Mouse (Mus musculus): ENCODE data around the gene Cyyr1. TPM values are rescaled to one million over a fixed set of nuclear protein-coding genes. Genes with fewer than 3 reads are reported as not detected.

The Cyyr1 gene
- total RNA-seq, 2 experiments from 2014 or later = 5.0 to 5.8 TPM

GRCm38 (mm10) chr16:85527743-85528620 lies 25.2 kb downstream of the Cyyr1 start:
- no peak for DNase-seq (ENCODE audit: extremely low spot score in 1 of 2, low spot score in 2 of 2)
- intact Hi-C loops (cut with DNase I) = no loop called here
- TF ChIP-seq CTCF (IDR thresholded peaks at IDR 0.05) = no peak; the same call in 1 of the 2 replicates
- Histone ChIP-seq H3K27ac (no peak overlapping the region), H3K4me3 (no peak overlapping the region)

- intact Hi-C loops (cut with DNase I) = no loop called here
- Histone ChIP-seq H3K4me3 (no peak overlapping the region), H3K27ac (no peak overlapping the region)
- no peak for TF ChIP-seq CTCF (IDR thresholded peaks at IDR 0.05)
- no peak for DNase-seq (ENCODE audit: extremely low spot score in 1 of 2, low spot score in 2 of 2)
Measured at GRCm38 (mm10) chr16:85524589-85524988, 28.6 kb downstream of the Cyyr1 start.

DNA sequence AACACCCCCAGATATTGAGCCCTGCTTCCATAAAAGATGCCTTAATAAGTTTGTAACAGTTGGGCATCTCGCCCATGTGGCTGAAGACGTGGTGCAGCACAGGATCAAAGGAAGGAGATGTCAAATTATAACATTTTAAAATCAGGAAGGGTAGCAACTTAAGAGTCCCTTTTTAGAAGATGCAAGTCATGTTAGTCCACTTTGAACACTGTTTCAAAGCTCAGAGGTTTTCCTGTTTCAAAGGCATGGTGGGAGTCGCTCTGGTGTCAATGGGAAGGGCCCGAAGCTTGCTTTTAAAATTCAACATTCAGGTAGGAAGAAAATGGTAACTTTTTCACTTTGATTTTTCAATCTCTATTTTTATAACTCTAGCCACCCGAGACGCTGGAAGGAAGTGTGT lies 45.9 kb downstream of the Cyyr1 start:
- Histone ChIP-seq H3K4me3 (no peak overlapping the region), H3K27ac (no peak overlapping the region)
- TF ChIP-seq CTCF (IDR thresholded peaks at IDR 0.05) = no peak
- intact Hi-C loops (cut with DNase I) = no loop called here
- DNase-seq (ENCODE audit: extremely low spot score in 1 of 2, low spot score in 2 of 2) = no peak

GRCm38 (mm10) chr16:85505108-85505507 lies 48.1 kb downstream of the Cyyr1 start:
- DNase-seq (ENCODE audit: extremely low spot score in 1 of 2, low spot score in 2 of 2) = no peak
- TF ChIP-seq CTCF (IDR thresholded peaks at IDR 0.05) = no peak
- Histone ChIP-seq H3K4me3 (no peak overlapping the region), H3K27ac (no peak overlapping the region)
- intact Hi-C loops (cut with DNase I) = no loop called here

- intact Hi-C loops (cut with DNase I) = no loop called here
- no peak overlapping the region for H3K27ac ChIP-seq
- H3K4me3 ChIP-seq = no peak overlapping the region
- TF ChIP-seq CTCF (IDR thresholded peaks at IDR 0.05) = no peak
- no peak for DNase-seq (ENCODE audit: extremely low spot score in 1 of 2, low spot score in 2 of 2)
Measured at GRCm38 (mm10) chr16:85503416-85503815, 49.8 kb downstream of the Cyyr1 start.

DNA sequence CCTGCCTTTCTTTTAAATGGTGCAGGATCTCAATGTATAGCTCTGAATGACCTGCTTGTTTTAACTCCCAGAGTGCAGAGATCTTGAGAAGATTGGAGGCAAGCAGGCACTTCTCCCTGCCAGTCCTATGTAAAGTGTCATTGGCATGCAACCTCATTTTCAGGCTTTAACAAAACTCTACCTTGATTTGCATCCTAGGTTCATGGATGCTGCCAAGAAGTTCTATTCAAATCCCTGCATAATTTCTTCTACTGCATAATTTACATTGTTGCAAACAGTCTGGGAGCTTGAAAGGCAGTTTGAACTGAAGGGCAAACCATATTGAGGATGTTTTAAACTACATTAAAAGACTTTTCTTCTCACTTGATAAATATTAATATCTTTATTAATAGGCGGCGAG lies 57.4 kb downstream of the Cyyr1 start:
- intact Hi-C loops (cut with DNase I) = no loop called here
- no peak for DNase-seq (ENCODE audit: extremely low spot score in 1 of 2, low spot score in 2 of 2)
- H3K27ac ChIP-seq = no peak overlapping the region
- no peak overlapping the region for H3K4me3 ChIP-seq
- TF ChIP-seq CTCF (IDR thresholded peaks at IDR 0.05) = no peak

GRCm38 (mm10) chr16:85488105-85488607 lies 65.0 kb downstream of the Cyyr1 start:
- intact Hi-C loops (cut with DNase I) = no loop called here
- Histone ChIP-seq H3K4me3 (no peak overlapping the region), H3K27ac (no peak overlapping the region)
- DNase-seq (ENCODE audit: extremely low spot score in 1 of 2, low spot score in 2 of 2) = no peak
- TF ChIP-seq CTCF (IDR thresholded peaks at IDR 0.05) = peak; percentile 30

- intact Hi-C loops (cut with DNase I) = loop anchor here (2.0 kb wide), 1 partner anchor 140 kb away; no protein-coding TSS in a partner anchor
- Histone ChIP-seq H3K27ac (no peak overlapping the region), H3K4me3 (no peak overlapping the region)
- DNase-seq (ENCODE audit: extremely low spot score in 1 of 2, low spot score in 2 of 2) = peak in 1 of 2 experiments; percentile 21
- no peak for TF ChIP-seq CTCF (IDR thresholded peaks at IDR 0.05)
Measured at GRCm38 (mm10) chr16:85487266-85487665, 65.9 kb downstream of the Cyyr1 start.

DNA sequence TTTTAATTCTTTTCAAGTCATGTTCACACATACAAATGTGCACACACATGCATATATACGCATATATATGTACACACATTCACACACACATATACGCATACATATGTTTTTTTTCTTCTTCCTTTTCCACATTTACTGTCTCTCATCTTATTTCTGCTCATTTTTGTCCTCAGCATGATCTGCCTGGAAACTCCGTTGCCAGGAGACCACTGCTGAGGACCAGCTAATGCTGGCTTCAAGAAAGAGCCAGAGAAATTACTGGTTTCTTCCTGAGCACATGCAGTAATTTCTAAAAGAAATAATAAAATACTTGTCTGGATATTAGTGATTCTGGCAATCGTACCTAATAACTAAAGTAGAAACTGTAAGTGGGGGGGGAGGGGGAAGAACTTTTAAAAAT lies 68.6 kb downstream of the Cyyr1 start:
- Histone ChIP-seq H3K4me3 (no peak overlapping the region), H3K27ac (no peak overlapping the region)
- intact Hi-C loops (cut with DNase I) = no loop called here
- DNase-seq (ENCODE audit: extremely low spot score in 1 of 2, low spot score in 2 of 2) = no peak
- TF ChIP-seq CTCF (IDR thresholded peaks at IDR 0.05) = no peak

GRCm38 (mm10) chr16:85474552-85475071 lies 78.6 kb downstream of the Cyyr1 start:
- intact Hi-C loops (cut with DNase I) = no loop called here

DNA sequence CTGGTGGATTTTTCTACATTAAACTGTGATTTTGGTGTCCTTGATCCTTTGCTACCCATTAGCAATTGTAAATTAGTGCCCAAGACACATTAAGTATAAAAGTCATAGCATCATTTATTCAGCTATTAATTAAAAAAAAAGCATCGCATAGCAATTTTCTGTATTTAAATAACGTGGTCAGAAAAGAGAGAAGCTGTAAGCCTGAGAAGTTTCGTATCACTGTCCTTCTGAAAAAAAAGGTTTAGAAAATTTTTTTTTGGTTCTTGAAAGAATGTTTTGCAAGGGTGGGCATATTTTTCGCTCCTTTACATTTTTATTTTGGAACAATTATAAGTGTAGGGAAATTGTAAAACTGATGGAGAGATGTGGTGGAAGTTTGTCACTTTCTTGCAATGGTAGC lies 83.1 kb downstream of the Cyyr1 start:
- Histone ChIP-seq H3K27ac (no peak overlapping the region), H3K4me3 (no peak overlapping the region)
- no peak for DNase-seq (ENCODE audit: extremely low spot score in 1 of 2, low spot score in 2 of 2)
- intact Hi-C loops (cut with DNase I) = no loop called here
- no peak for TF ChIP-seq CTCF (IDR thresholded peaks at IDR 0.05)

More at GRCm38 (mm10) chr16:85474552-85475071, 78.6 kb downstream of the Cyyr1 start:
- no peak for TF ChIP-seq CTCF (IDR thresholded peaks at IDR 0.05)
- Histone ChIP-seq H3K4me3 (no peak overlapping the region), H3K27ac (no peak overlapping the region)
- no peak for DNase-seq (ENCODE audit: extremely low spot score in 1 of 2, low spot score in 2 of 2)

DNA sequence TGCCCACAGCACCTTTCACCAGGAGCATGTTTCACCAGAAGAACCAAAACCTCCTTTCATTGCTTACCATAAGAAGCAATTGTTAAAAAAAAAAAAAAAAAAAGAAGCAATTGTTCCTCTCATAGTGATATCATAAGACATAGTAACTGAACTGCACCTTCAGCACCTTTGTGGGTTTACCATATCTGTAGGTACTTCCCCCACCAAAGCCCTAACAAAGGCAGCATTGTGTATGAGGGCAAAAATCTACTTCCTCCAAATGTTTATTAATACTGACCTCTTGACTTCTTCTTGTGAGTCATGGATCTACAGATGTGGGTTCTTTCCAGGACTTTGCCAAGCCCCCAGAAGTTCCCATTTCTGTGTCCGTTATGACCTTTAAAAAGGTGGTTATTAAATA lies 98.2 kb downstream of the Cyyr1 start:
- intact Hi-C loops (cut with DNase I) = no loop called here

More for the DNA sequence above, 98.2 kb downstream of the Cyyr1 start:
- H3K4me3 ChIP-seq = no peak overlapping the region
- TF ChIP-seq CTCF (IDR thresholded peaks at IDR 0.05) = no peak
- no peak overlapping the region for H3K27ac ChIP-seq
- DNase-seq (ENCODE audit: extremely low spot score in 1 of 2, low spot score in 2 of 2) = no peak

All from left cerebral cortex, adult 2 months (tissue).